In the genomic region with DNA sequence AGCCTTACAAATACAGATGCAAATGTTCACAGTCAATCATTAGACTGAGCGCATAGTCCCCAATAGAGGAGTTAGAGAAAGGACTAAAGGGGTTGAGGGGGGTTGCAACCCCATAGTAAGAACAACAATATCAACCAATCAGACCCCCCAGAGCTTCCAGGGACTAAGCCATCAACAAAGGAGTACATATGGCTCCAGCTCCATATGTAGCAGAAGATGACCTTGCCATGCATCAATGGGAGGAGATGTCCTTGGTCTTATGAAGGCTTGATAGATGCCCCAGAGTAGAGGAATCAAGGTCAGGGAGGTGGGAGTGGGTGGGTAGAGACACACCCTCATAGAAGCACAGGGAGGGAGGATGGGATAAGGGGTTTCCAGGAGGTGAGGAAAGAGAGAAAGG, we compare ENCODE assay signal across 27 mouse cellular contexts. TPM values are rescaled to one million over a fixed set of nuclear protein-coding genes. Genes with fewer than 3 reads are reported as not detected.
"Had no signal": no experiment of that assay in that cellular context is flagged by ENCODE, and none has a peak within 500 bp of the region (broad histone marks: within the 10 kb centered on the region; RNA-seq: fewer than 3 reads in every experiment).

No protein-coding gene starts in this region.

- H3K4me3 ChIP-seq: lung, embryonic 15.5 days; megakaryocyte, embryonic 14.5 days; midbrain, embryonic 12.5 days; myocyte; neural tube, embryonic 13.5 days; neural tube, embryonic 15.5 days had no signal

- H3K36me3 ChIP-seq: lung, embryonic 15.5 days; midbrain, embryonic 12.5 days; neural tube, embryonic 13.5 days; neural tube, embryonic 15.5 days had no signal

- H3K9me3 ChIP-seq: lung, embryonic 15.5 days; neural tube, embryonic 13.5 days; neural tube, embryonic 15.5 days had no signal

- DNase-seq: liver, postnatal 0 days; lung, adult 2 months; lung, postnatal 14 days; lung, postnatal 36 days; midbrain, embryonic 14.5 days; retina, postnatal 1 day; right cerebral cortex, adult 18-20 months; right cerebral cortex, postnatal 25 days; right cerebral cortex, postnatal 4 days; spleen, adult 18-20 months; thymus, adult 18-20 months; thymus, postnatal 14 days; thymus, postnatal 36 days had no signal

- H3K27me3 ChIP-seq: lung, embryonic 15.5 days; megakaryocyte, embryonic 14.5 days; midbrain, embryonic 12.5 days; neural tube, embryonic 13.5 days; neural tube, embryonic 15.5 days had no signal

- H3K27ac ChIP-seq: lung, embryonic 15.5 days; macrophage; midbrain, embryonic 12.5 days; neural tube, embryonic 13.5 days; neural tube, embryonic 15.5 days had no signal

- H3K9ac ChIP-seq: liver, postnatal 0 days; lung, embryonic 15.5 days; midbrain, embryonic 12.5 days; neural tube, embryonic 13.5 days; neural tube, embryonic 15.5 days had no signal

- H3K4me1 ChIP-seq: lung, embryonic 15.5 days; megakaryocyte, embryonic 14.5 days; midbrain, embryonic 12.5 days; neural tube, embryonic 13.5 days; neural tube, embryonic 15.5 days had no signal

RNA-seq across cellular contexts. Expression of gene Vmn2r90, which starts 35.1 kb away (rescaled TPM):
- polyA plus RNA-seq: liver, postnatal 0 days; lung, adult 2 months; lung, embryonic 15.5 days; lung, postnatal 0 days; macrophage; midbrain, embryonic 12.5 days; midbrain, embryonic 14.5 days; midbrain, embryonic 16.5 days; myocyte; neural tube, embryonic 11.5 days; neural tube, embryonic 13.5 days; neural tube, embryonic 15.5 days; small intestine, adult 2 months; stomach, embryonic 14.5 days; stomach, embryonic 16.5 days; thymus, postnatal 0 days had no signal
